Mouse (Mus musculus): ENCODE results near the gene Vapb.

GRCm38 (mm10) chr2:173764629-173765028, 27.3 kb downstream of the Vapb start:
- TF ChIP-seq CTCF (conservative IDR thresholded peaks at IDR 0.05; ENCODE audit: insufficient read depth, insufficient read length, low read depth, low read length) (no peak), POLR2A (IDR thresholded peaks at IDR 0.05; ENCODE audit: low read depth, low read length) (no peak)
